Mouse (Mus musculus): ENCODE data around the gene Atp2b1. TPM values are rescaled to one million over a fixed set of nuclear protein-coding genes. Genes with fewer than 3 reads are reported as not detected.
A peak's percentile ranks its signal among the peaks of the same experiment; 100 is the strongest.

Atp2b1 gene
- polyA plus RNA-seq, 1 experiment from 2014 or later = 164 TPM

DNA sequence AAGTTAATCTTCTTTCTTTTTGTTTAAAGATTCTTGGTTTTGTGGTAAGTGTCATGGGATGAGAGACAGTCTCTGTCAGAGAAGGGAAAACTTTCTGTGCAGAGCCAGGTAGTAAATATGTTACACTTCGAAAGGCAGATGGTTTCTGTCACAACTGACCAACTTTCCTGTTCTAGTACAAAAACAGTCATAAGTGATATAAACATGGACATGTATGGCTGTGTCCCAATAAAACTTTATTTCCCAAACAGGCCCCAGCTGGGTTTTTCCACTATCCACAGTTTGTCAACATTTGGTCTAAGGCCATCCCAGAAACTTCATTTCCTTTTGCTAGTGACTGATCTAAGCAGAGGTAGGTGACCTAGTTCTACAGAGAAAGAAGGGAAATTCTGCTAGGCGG is 29.8 kb upstream of the Atp2b1 start:
- H3K4me2 ChIP-seq (replicated peaks; ENCODE audit: low read depth, low read length) = no peak overlapping the region
- H3K9ac ChIP-seq (replicated peaks; ENCODE audit: low read length) = no peak overlapping the region
- 78% methylated on average over 2 of the region's 2 CpGs for WGBS
- H3K27ac ChIP-seq (ENCODE audit: low read length) = no peak overlapping the region
- no peaks in the 10 kb centered on the region for H3K36me3 ChIP-seq (ENCODE audit: insufficient read depth, low read length)
- no peak overlapping the region for H3K4me3 ChIP-seq (ENCODE audit: low read length)
- ATAC-seq (ENCODE audit: low FRiP score, low TSS enrichment) = no peak
- peaks cover under 1% of the 10 kb centered on the region; the same call in 1 of the 2 replicates for H3K9me3 ChIP-seq (ENCODE audit: low read length)
- no peaks in the 10 kb centered on the region for H3K4me1 ChIP-seq (ENCODE audit: insufficient read depth, low read length)
- H3K27me3 ChIP-seq (ENCODE audit: insufficient read depth, low read length) = no peaks in the 10 kb centered on the region

DNA sequence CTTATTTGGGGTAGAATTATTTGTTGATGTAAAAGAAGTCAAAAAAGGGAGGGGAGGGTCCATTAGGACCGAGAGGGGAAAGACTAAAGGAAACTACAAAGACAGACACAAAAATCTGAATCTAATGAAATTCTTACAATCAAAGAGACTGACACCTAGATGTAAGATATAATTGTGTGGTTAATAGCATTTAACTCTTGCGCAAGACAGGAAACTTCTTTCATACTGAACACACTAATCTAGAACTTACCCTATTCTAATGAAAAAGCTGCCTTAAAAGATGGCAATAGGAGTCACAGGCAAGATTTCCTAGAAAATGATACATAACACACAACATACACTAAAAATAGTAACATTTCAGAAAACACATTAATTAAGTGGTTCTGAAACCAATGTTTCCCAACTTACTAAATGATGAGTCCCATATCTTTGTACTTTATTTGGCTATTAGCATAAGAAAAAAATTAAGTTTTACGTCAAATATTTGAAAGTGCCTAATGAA is 27.4 kb upstream of the Atp2b1 start:
- H3K27me3 ChIP-seq (ENCODE audit: insufficient read depth, low read length) = no peaks in the 10 kb centered on the region
- H3K9me3 ChIP-seq (ENCODE audit: low read length) = peaks cover 6% of the 10 kb centered on the region; the same call in 1 of the 2 replicates
- 86% methylated on average over 3 of the region's 3 CpGs for WGBS
- H3K4me1 ChIP-seq (ENCODE audit: insufficient read depth, low read length) = no peaks in the 10 kb centered on the region
- H3K4me2 ChIP-seq (replicated peaks; ENCODE audit: low read depth, low read length) = no peak overlapping the region
- no peak for ATAC-seq (ENCODE audit: low FRiP score, low TSS enrichment)
- H3K36me3 ChIP-seq (ENCODE audit: insufficient read depth, low read length) = no peaks in the 10 kb centered on the region
- H3K27ac ChIP-seq (ENCODE audit: low read length) = no peak overlapping the region
- no peak overlapping the region for H3K9ac ChIP-seq (replicated peaks; ENCODE audit: low read length)
- H3K4me3 ChIP-seq (ENCODE audit: low read length) = no peak overlapping the region

DNA sequence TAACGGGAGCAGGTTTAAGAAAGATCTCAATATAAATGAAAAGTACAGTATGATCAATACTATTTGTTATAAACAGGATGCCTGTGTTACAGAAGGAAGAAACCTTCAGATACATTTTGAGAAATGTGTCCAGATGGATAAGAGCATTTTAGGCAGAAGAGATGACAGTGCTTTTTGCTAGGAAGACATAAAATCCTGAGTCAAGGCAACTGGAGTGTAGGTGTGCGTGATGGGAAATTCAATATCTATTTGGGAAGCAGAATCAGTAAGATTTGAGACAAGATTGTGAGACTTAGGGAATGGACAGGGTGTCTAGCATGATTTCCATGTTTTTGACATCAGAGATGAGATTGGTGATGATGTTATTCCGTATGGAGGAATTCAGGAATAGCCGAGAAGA is 22.8 kb upstream of the Atp2b1 start:
- H3K36me3 ChIP-seq (ENCODE audit: insufficient read depth, low read length) = no peaks in the 10 kb centered on the region
- H3K9ac ChIP-seq (replicated peaks; ENCODE audit: low read length) = no peak overlapping the region
- H3K4me2 ChIP-seq (replicated peaks; ENCODE audit: low read depth, low read length) = no peak overlapping the region
- no peak for ATAC-seq (ENCODE audit: low FRiP score, low TSS enrichment)
- peaks cover 6% of the 10 kb centered on the region; the same call in 1 of the 2 replicates for H3K9me3 ChIP-seq (ENCODE audit: low read length)
- WGBS = 88% methylated on average over 4 of the region's 4 CpGs
- no peaks in the 10 kb centered on the region for H3K4me1 ChIP-seq (ENCODE audit: insufficient read depth, low read length)
- no peaks in the 10 kb centered on the region for H3K27me3 ChIP-seq (ENCODE audit: insufficient read depth, low read length)
- no peak overlapping the region for H3K4me3 ChIP-seq (ENCODE audit: low read length)
- no peak overlapping the region for H3K27ac ChIP-seq (ENCODE audit: low read length)

GRCm38 (mm10) chr10:98897507-98897906 is 16.7 kb upstream of the Atp2b1 start:
- H3K4me1 ChIP-seq (ENCODE audit: insufficient read depth, low read length) = no peaks in the 10 kb centered on the region
- H3K27ac ChIP-seq (ENCODE audit: low read length) = no peak overlapping the region
- H3K4me2 ChIP-seq (replicated peaks; ENCODE audit: low read depth, low read length) = no peak overlapping the region
- H3K9ac ChIP-seq (replicated peaks; ENCODE audit: low read length) = no peak overlapping the region
- WGBS = 94% methylated on average over 8 of the region's 8 CpGs
- H3K4me3 ChIP-seq (ENCODE audit: low read length) = no peak overlapping the region
- no peaks in the 10 kb centered on the region for H3K27me3 ChIP-seq (ENCODE audit: insufficient read depth, low read length)
- no peaks in the 10 kb centered on the region for H3K36me3 ChIP-seq (ENCODE audit: insufficient read depth, low read length)
- H3K9me3 ChIP-seq (ENCODE audit: low read length) = no peaks in the 10 kb centered on the region
- ATAC-seq (ENCODE audit: low FRiP score, low TSS enrichment) = no peak

DNA sequence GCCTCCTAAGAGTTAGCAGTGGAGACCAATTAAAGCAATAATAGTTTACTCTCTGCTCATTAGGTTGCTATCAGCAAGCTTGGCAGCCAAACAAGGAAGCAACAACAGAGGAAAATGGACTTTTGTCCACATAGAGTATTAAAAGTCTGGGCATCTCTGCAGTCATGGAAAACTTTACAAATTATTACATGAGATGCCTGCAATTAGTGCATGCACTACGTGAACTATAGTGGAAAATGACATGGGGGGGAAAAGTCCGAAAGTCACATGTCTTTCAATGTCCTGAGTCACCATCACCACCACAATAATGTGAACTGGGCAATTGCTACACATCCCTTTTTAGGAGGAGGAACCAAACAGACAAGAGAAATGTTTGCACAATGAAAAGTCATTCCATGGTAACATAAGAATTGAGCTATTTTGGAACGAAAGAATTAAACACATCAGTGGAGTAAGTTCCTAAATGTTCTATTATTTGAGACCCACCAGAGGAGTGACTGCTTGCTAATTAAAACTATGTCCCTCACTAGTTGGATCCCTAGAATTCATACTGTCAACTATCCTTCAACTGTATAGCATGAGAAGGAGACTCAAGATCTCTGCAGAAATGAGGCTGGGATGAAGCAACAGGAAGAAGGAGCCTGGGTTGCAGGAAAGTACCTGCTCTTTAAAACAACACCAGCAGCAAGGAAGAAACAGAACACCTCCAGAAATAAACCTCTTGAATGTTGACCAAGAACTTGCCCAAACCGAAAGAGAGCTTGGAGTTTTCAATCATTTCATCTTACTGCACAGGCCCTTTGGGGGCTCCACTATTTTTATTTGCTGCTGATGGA is 16.1 kb upstream of the Atp2b1 start:
- no peak overlapping the region for H3K4me3 ChIP-seq (ENCODE audit: low read length)
- H3K27me3 ChIP-seq (ENCODE audit: insufficient read depth, low read length) = no peaks in the 10 kb centered on the region
- ATAC-seq (ENCODE audit: low FRiP score, low TSS enrichment) = no peak
- no peaks in the 10 kb centered on the region for H3K36me3 ChIP-seq (ENCODE audit: insufficient read depth, low read length)
- 93% methylated on average over 4 of the region's 4 CpGs for WGBS
- no peak overlapping the region for H3K27ac ChIP-seq (ENCODE audit: low read length)
- no peak overlapping the region for H3K4me2 ChIP-seq (replicated peaks; ENCODE audit: low read depth, low read length)
- no peak overlapping the region for H3K9ac ChIP-seq (replicated peaks; ENCODE audit: low read length)
- H3K9me3 ChIP-seq (ENCODE audit: low read length) = no peaks in the 10 kb centered on the region
- H3K4me1 ChIP-seq (ENCODE audit: insufficient read depth, low read length) = no peaks in the 10 kb centered on the region

DNA sequence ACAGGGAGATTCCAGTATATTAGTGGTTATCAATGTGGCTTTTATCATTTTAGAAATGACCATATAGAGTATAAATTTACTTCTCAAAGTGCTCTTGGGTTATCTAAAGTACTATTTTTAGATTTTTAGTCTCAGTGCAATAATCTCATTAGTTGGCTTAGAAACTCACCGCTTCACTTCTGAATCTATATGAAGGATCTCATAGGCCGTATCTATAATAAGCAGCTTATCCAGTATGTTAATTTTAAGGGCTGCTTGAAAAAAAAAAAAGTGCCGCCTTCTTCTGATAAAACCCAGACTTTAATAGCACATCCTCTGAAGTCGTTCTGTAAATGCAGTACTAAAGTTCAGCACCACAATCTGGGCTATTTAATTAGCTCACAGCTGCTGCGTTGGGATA is 12.7 kb upstream of the Atp2b1 start:
- H3K27ac ChIP-seq (ENCODE audit: low read length) = no peak overlapping the region
- no peaks in the 10 kb centered on the region for H3K4me1 ChIP-seq (ENCODE audit: insufficient read depth, low read length)
- H3K4me3 ChIP-seq (ENCODE audit: low read length) = no peak overlapping the region
- ATAC-seq (ENCODE audit: low FRiP score, low TSS enrichment) = no peak
- H3K9ac ChIP-seq (replicated peaks; ENCODE audit: low read length) = no peak overlapping the region
- H3K9me3 ChIP-seq (ENCODE audit: low read length) = no peaks in the 10 kb centered on the region
- no peak overlapping the region for H3K4me2 ChIP-seq (replicated peaks; ENCODE audit: low read depth, low read length)
- H3K27me3 ChIP-seq (ENCODE audit: insufficient read depth, low read length) = no peaks in the 10 kb centered on the region
- no peaks in the 10 kb centered on the region for H3K36me3 ChIP-seq (ENCODE audit: insufficient read depth, low read length)
- WGBS = 84% methylated on average over 5 of the region's 5 CpGs

GRCm38 (mm10) chr10:98905987-98906386 is 8.2 kb upstream of the Atp2b1 start:
- Histone ChIP-seq H3K4me1 (ENCODE audit: insufficient read depth, low read length) (no peaks in the 10 kb centered on the region), H3K27me3 (ENCODE audit: insufficient read depth, low read length) (no peaks in the 10 kb centered on the region), H3K4me3 (ENCODE audit: low read length) (no peak overlapping the region), H3K4me2 (replicated peaks; ENCODE audit: low read depth, low read length) (no peak overlapping the region), H3K36me3 (ENCODE audit: insufficient read depth, low read length) (no peaks in the 10 kb centered on the region), H3K9ac (replicated peaks; ENCODE audit: low read length) (no peak overlapping the region), H3K27ac (ENCODE audit: low read length) (no peak overlapping the region), H3K9me3 (ENCODE audit: low read length) (no peaks in the 10 kb centered on the region)
- 89% methylated on average over 4 of the region's 4 CpGs for WGBS
- no peak for ATAC-seq (ENCODE audit: low FRiP score, low TSS enrichment)

DNA sequence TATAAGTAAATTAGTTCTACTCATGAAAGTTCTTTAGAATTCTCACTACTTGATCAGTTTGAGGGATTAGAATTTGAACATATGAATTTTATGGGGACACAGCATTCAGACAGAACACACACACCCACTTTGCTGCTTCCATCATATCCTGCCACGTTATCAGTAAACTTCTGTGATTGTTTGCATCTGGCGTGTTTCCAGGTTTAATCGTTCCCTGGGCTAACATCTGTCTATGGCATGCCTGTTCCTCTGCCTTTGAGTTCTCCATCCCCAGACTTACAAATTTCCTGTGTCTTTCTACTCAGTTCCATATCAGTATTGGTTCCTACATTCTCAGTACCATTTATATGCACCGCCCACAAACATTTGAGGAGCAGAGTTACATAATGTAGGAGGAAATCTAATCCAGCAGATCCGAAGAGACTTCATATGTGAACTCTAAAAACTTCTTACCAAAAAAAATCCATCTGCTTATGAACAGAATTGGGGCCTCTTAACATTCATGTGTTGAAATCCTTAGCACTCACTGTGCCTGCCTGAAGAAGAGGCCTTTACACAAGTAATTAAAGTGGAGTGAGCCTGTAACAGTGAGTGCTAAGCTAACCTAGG is 7.2 kb upstream of the Atp2b1 start:
- no peak for ATAC-seq (ENCODE audit: low FRiP score, low TSS enrichment)
- H3K4me2 ChIP-seq (replicated peaks; ENCODE audit: low read depth, low read length) = no peak overlapping the region
- no peak overlapping the region for H3K4me3 ChIP-seq (ENCODE audit: low read length)
- H3K9ac ChIP-seq (replicated peaks; ENCODE audit: low read length) = no peak overlapping the region
- H3K27me3 ChIP-seq (ENCODE audit: insufficient read depth, low read length) = no peaks in the 10 kb centered on the region
- no peaks in the 10 kb centered on the region for H3K4me1 ChIP-seq (ENCODE audit: insufficient read depth, low read length)
- no peak overlapping the region for H3K27ac ChIP-seq (ENCODE audit: low read length)
- H3K9me3 ChIP-seq (ENCODE audit: low read length) = no peaks in the 10 kb centered on the region
- 69% methylated on average over 5 of the region's 5 CpGs for WGBS
- no peaks in the 10 kb centered on the region for H3K36me3 ChIP-seq (ENCODE audit: insufficient read depth, low read length)

- Histone ChIP-seq H3K4me2 (replicated peaks; ENCODE audit: low read depth, low read length) (peak overlapping the region; percentile 66), H3K9me3 (ENCODE audit: low read length) (no peaks in the 10 kb centered on the region), H3K4me3 (ENCODE audit: low read length) (peak overlapping the region; percentile 98), H3K9ac (replicated peaks; ENCODE audit: low read length) (peak overlapping the region; percentile 94), H3K27me3 (ENCODE audit: insufficient read depth, low read length) (no peaks in the 10 kb centered on the region), H3K36me3 (ENCODE audit: insufficient read depth, low read length) (no peaks in the 10 kb centered on the region), H3K4me1 (ENCODE audit: insufficient read depth, low read length) (peaks cover 16% of the 10 kb centered on the region; the same call in 1 of the 2 replicates), H3K27ac (ENCODE audit: low read length) (peak overlapping the region; percentile 93)
- under 1% methylated on average over 19 of the region's 19 CpGs for WGBS
- ATAC-seq (ENCODE audit: low FRiP score, low TSS enrichment) = no peak
These were observed 621 bp upstream of the Atp2b1 start for GRCm38 (mm10) chr10:98913610-98913960.

DNA sequence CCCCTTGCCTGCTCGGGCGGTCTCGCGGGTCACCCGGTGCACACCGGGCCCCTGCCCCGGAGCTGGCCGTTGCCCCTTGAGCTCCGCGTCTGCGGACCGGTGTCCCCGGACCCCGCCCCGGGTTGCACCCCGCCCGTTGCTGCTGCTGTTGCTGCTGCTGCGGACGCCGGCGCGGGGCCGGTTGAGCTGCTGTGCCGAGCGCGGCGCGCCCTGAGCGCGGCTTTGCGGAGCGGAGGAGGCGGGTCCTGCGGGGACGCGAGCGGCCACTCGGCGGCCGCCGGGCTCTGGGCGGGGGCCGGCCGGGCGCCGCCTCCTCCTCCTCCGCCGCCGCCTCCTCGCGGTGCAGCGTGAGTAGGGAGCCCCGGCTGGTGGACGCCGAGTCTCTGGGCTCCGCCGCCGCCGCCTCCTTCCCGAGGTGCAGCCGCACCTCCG is 620 bp downstream of the Atp2b1 start:
- no peaks in the 10 kb centered on the region for H3K27me3 ChIP-seq (ENCODE audit: insufficient read depth, low read length)
- H3K27ac ChIP-seq (ENCODE audit: low read length) = peak overlapping the region; percentile 99
- peak; percentile 87 for ATAC-seq (ENCODE audit: low FRiP score, low TSS enrichment)
- H3K4me2 ChIP-seq (replicated peaks; ENCODE audit: low read depth, low read length) = peak overlapping the region; percentile 89
- H3K9ac ChIP-seq (replicated peaks; ENCODE audit: low read length) = peak overlapping the region; percentile 96
- no peaks in the 10 kb centered on the region for H3K9me3 ChIP-seq (ENCODE audit: low read length)
- H3K36me3 ChIP-seq (ENCODE audit: insufficient read depth, low read length) = no peaks in the 10 kb centered on the region
- under 1% methylated on average over 26 of the region's 62 CpGs for WGBS
- peaks cover 20% of the 10 kb centered on the region for H3K4me1 ChIP-seq (ENCODE audit: insufficient read depth, low read length)
- H3K4me3 ChIP-seq (ENCODE audit: low read length) = peak overlapping the region; percentile 98

Data from kidney, embryonic 16.5 days (tissue).